Comparison of ENCODE assay signal across 12 mouse cellular contexts in genomic region chr4:66393294-66393693, GRCm38 (mm10). TPM values are rescaled to one million over a fixed set of nuclear protein-coding genes. Genes with fewer than 3 reads are reported as not detected.
A peak's percentile ranks its signal among the peaks of the same experiment; 100 is the strongest.
DNase-seq lines count a peak whose midpoint lies in the region.
"Had no signal": no experiment of that assay in that cellular context is flagged by ENCODE, and none has a peak within 500 bp of the region (broad histone marks: within the 10 kb centered on the region; RNA-seq: fewer than 3 reads in every experiment).

No protein-coding gene starts in this region.

- intact Hi-C loops in heart, postnatal 25 days (cut with DNase I): no loop called here
- intact Hi-C loops in left cerebral cortex, postnatal 36 days (cut with DNase I): no loop called here

- DNase-seq in heart, adult 11 months: peak; percentile 73
- no peak for DNase-seq in heart, postnatal 25 days (ENCODE audit: low spot score)
- DNase-seq in cerebellum, postnatal 14 days: peak; percentile 40 to 43
- DNase-seq in frontal cortex, postnatal 36 days (ENCODE audit: low spot score in 2 of 2): peak; percentile 43 to 61
- DNase-seq in left cerebral cortex, postnatal 36 days (ENCODE audit: low spot score in 2 of 2): peak; percentile 39 to 53
- DNase-seq in lung, postnatal 36 days: no peak
- DNase-seq in retina, embryonic 14.5 days (ENCODE audit: low spot score): no peak
- no peak for DNase-seq in kidney, postnatal 36 days
- DNase-seq: gastrocnemius, postnatal 36 days; heart, postnatal 10 days; kidney, adult 9 months; thymus, postnatal 4 days had no signal

RNA-seq across cellular contexts. Expression of gene Astn2, which starts 11.1 kb away (rescaled TPM):
- total RNA-seq in heart, postnatal 25 days (2021): under 1 TPM; 0.64 to 0.99 TPM
- total RNA-seq in left cerebral cortex, postnatal 36 days (2021): 10 to 100 TPM; 39.3 to 44.0 TPM

Comparison
In these comparisons a context has a peak if more than half of its experiments do, and no peak if none do; other contexts are left out.
1. DNase-seq: peak in heart, adult 11 months (single experiment), cerebellum, postnatal 14 days (2 of 2), frontal cortex, postnatal 36 days (2 of 2) and left cerebral cortex, postnatal 36 days (2 of 2); none in heart, postnatal 25 days (single experiment), lung, postnatal 36 days (single experiment), retina, embryonic 14.5 days (single experiment) and kidney, postnatal 36 days (0 of 2).
2. RNA of gene Astn2, which starts 11.1 kb away (total RNA-seq): 39.3 to 44.0 TPM in left cerebral cortex, postnatal 36 days; 0.64 to 0.99 TPM in heart, postnatal 25 days; every median in the first group is over 10 times any median in the second.